Mouse (Mus musculus) intestine, embryonic 15.5 days (tissue): Measurements from ENCODE around the gene Olfr148. TPM values are rescaled to one million over a fixed set of nuclear protein-coding genes. Genes with fewer than 3 reads are reported as not detected.

Experiments used
- ATAC-seq: fragments of 200-750 bp; cut with Nextera tagmentation; 2 replicates; pipeline ENCODE4 v1.8.0; 2017; ENCODE audit warnings: moderate TSS enrichment, moderate library complexity
- H3K27ac ChIP-seq: fragments of 300-500 bp; sonication (generic); 2 replicates; pipeline ENCODE4 v1.5.1; 2015; ENCODE audit warnings: mild to moderate bottlenecking, inconsistent platforms
- H3K27me3 ChIP-seq: fragments of 300-500 bp; sonication (generic); replicated peaks from 2 replicates; pipeline ENCODE4 v1.6.1; 2015; ENCODE audit warnings: inconsistent platforms
- H3K36me3 ChIP-seq: fragments of 300-500 bp; sonication (generic); 2 replicates; pipeline ENCODE4 v1.6.1; 2015; ENCODE audit warnings: inconsistent platforms
- H3K4me1 ChIP-seq: fragments of 300-500 bp; sonication (generic); replicated peaks from 2 replicates; pipeline ENCODE4 v1.6.1; 2015; ENCODE audit warnings: inconsistent platforms
- H3K4me2 ChIP-seq: fragments of 300-500 bp; sonication (generic); replicated peaks from 2 replicates; pipeline ENCODE4 v1.6.1; 2015; ENCODE audit warnings: mild to moderate bottlenecking, inconsistent platforms
- H3K4me3 ChIP-seq: fragments of 300-500 bp; sonication (generic); replicated peaks from 2 replicates; pipeline ENCODE4 v1.5.1; 2015; ENCODE audit warnings: inconsistent platforms
- H3K9ac ChIP-seq: fragments of 300-500 bp; sonication (generic); 2 replicates; pipeline ENCODE4 v1.6.1; 2015; ENCODE audit warnings: inconsistent platforms
- H3K9me3 ChIP-seq: fragments of 300-500 bp; sonication (generic); 2 replicates; pipeline ENCODE4 v1.6.1; 2016; ENCODE audit warnings: inconsistent platforms
- WGBS: fragments of 180-500 bp; shearing (Covaris S2); methylation state at CpG from one replicate; pipeline ENCODE4 v1.1.7; 2015; 5-methylcytosine and 5-hydroxymethylcytosine counted together
- polyA plus RNA-seq: library from polyadenylated mRNA; unstranded; fragments of >200 nt; fragmentation: Nextera tagmentation; extraction: Ambion mirVana; gene quantifications from 2 replicates; pipeline ENCODE4 v1.2.1, GENCODE M21; 2015

Gene Olfr148
- polyA plus RNA-seq, 1 experiment from 2014 or later = not detected

- Histone ChIP-seq H3K9me3 (no peaks in the 10 kb centered on the region), H3K4me2 (no peak overlapping the region), H3K4me3 (no peak overlapping the region), H3K27ac (no peak overlapping the region), H3K27me3 (no peaks in the 10 kb centered on the region), H3K9ac (no peak overlapping the region), H3K36me3 (no peaks in the 10 kb centered on the region), H3K4me1 (no peaks in the 10 kb centered on the region)
- 21% methylated on average over 4 of the region's 4 CpGs for WGBS
- no peak for ATAC-seq
These were observed 23.6 kb downstream of the Olfr148 start for GRCm38 (mm10) chr9:39633913-39634594.

- H3K27ac ChIP-seq = no peak within 1 kb of the TSS
- no peaks in the 10 kb centered on the region for H3K4me1 ChIP-seq
- no peak for ATAC-seq
- H3K27me3 ChIP-seq = no peaks in the 10 kb centered on the region
- H3K36me3 ChIP-seq = no peaks in the 10 kb centered on the region
- no peak within 1 kb of the TSS for H3K9ac ChIP-seq
- H3K9me3 ChIP-seq = no peaks in the 10 kb centered on the region
- no peak within 1 kb of the TSS for H3K4me2 ChIP-seq
- H3K4me3 ChIP-seq = no peak within 1 kb of the TSS
These were observed 34.3 kb downstream of the Olfr148 start, which contains the start of gene Olfr961 for GRCm38 (mm10) chr9:39644785-39645184. Gene Olfr961 (plus strand): TSS chr9:39645085.

- no peak overlapping the region for H3K4me2 ChIP-seq
- H3K4me3 ChIP-seq = no peak overlapping the region
- H3K27me3 ChIP-seq = no peaks in the 10 kb centered on the region
- no peaks in the 10 kb centered on the region for H3K4me1 ChIP-seq
- 87% methylated on average over 4 of the region's 4 CpGs for WGBS
- no peaks in the 10 kb centered on the region for H3K36me3 ChIP-seq
- H3K27ac ChIP-seq = no peak overlapping the region
- H3K9ac ChIP-seq = no peak overlapping the region
- ATAC-seq = no peak
- H3K9me3 ChIP-seq = no peaks in the 10 kb centered on the region
These were observed 36.9 kb downstream of the Olfr148 start for GRCm38 (mm10) chr9:39647382-39647781.

- H3K27me3 ChIP-seq = no peaks in the 10 kb centered on the region
- H3K4me1 ChIP-seq = no peaks in the 10 kb centered on the region
- H3K9ac ChIP-seq = no peak overlapping the region
- H3K4me3 ChIP-seq = no peak overlapping the region
- H3K36me3 ChIP-seq = no peaks in the 10 kb centered on the region
- 66% methylated on average over 6 of the region's 6 CpGs for whole genome bisulfite sequencing
- ATAC-seq = no peak
- no peak overlapping the region for H3K27ac ChIP-seq
- no peaks in the 10 kb centered on the region for H3K9me3 ChIP-seq
- no peak overlapping the region for H3K4me2 ChIP-seq
These were observed 44.4 kb downstream of the Olfr148 start for GRCm38 (mm10) chr9:39654756-39655396.

Other genes with a start within 250 kb of the Olfr148 start
- gene Olfr951, start 223.2 kb upstream of the Olfr148 start, polyA plus RNA-seq = not detected in 2 replicates
- gene Olfr952, start 183.5 kb upstream of the Olfr148 start, polyA plus RNA-seq = not detected in 2 replicates
- not detected in 2 replicates for gene Olfr954, start 154.0 kb upstream of the Olfr148 start, polyA plus RNA-seq
- not detected in 2 replicates for gene Olfr955, start 138.7 kb upstream of the Olfr148 start, polyA plus RNA-seq
- not detected in 2 replicates for gene Olfr44, start 116.7 kb upstream of the Olfr148 start, polyA plus RNA-seq
- not detected in 2 replicates for gene Olfr957, start 94.8 kb upstream of the Olfr148 start, polyA plus RNA-seq
- not detected in 2 replicates for gene Olfr958, start 56.6 kb upstream of the Olfr148 start, polyA plus RNA-seq
- not detected in 2 replicates for gene Olfr959, start 35.1 kb upstream of the Olfr148 start, polyA plus RNA-seq
- gene AW551984, start 6.3 kb upstream of the Olfr148 start, polyA plus RNA-seq = 18.3 and 20.1 TPM in 2 replicates
- gene Olfr960, start 10.7 kb downstream of the Olfr148 start, polyA plus RNA-seq = not detected in 2 replicates
- gene Olfr961, start 34.4 kb downstream of the Olfr148 start, polyA plus RNA-seq = not detected in 2 replicates
- not detected in 2 replicates for gene Olfr963, start 56.5 kb downstream of the Olfr148 start, polyA plus RNA-seq
- gene Olfr149, start 96.5 kb downstream of the Olfr148 start, polyA plus RNA-seq = not detected in 2 replicates
- gene Olfr965, start 100.7 kb downstream of the Olfr148 start, polyA plus RNA-seq = not detected in 2 replicates
- not detected in 2 replicates for gene Olfr150, start 120.3 kb downstream of the Olfr148 start, polyA plus RNA-seq
- not detected in 2 replicates for gene Olfr967, start 135.6 kb downstream of the Olfr148 start, polyA plus RNA-seq
- gene Olfr968, start 172.6 kb downstream of the Olfr148 start, polyA plus RNA-seq = not detected in 2 replicates
- gene Olfr969, start 180.3 kb downstream of the Olfr148 start, polyA plus RNA-seq = not detected in 2 replicates
- gene Olfr970, start 198.2 kb downstream of the Olfr148 start, polyA plus RNA-seq = not detected in 2 replicates
- gene Olfr971, start 226.2 kb downstream of the Olfr148 start, polyA plus RNA-seq = not detected in 2 replicates